Mouse (Mus musculus) lung, adult 2 months (tissue): ENCODE results near the gene Sept12. TPM values are rescaled to one million over a fixed set of nuclear protein-coding genes. Genes with fewer than 3 reads are reported as not detected.

Experiments
- DNase-seq: peaks from one replicate; pipeline ENCODE4 v3.0.0; 2022
- H3K4me1 ChIP-seq: fragments of 200-500 bp; 2 replicates; pipeline ENCODE4 v1.6.1; 2011; ENCODE audit warnings: low read length; ENCODE audit not compliant: control insufficient read depth, insufficient read depth
- H3K4me3 ChIP-seq: fragments of 200-500 bp; replicated peaks from 2 replicates; pipeline ENCODE3; 2011; ENCODE audit warnings: low read depth, mild to moderate bottlenecking, control low read depth, low read length; ENCODE audit errors: extremely low read depth
- CTCF ChIP-seq: fragments of 200-500 bp; IDR thresholded peaks from 2 replicates; pipeline ENCODE4 v1.5.1; 2011; ENCODE audit warnings: mild to moderate bottlenecking, low read length, control low read depth; ENCODE audit not compliant: insufficient read depth
- POLR2A ChIP-seq: fragments of 200-500 bp; IDR thresholded peaks from 2 replicates; pipeline ENCODE4 v1.6.1; 2011; ENCODE audit warnings: low read depth, mild to moderate bottlenecking, control low read depth, low read length, borderline replicate concordance; ENCODE audit errors: extremely low read depth
- WGBS: fragments of 180-500 bp; shearing (Covaris S2); methylation state at CpG from one replicate; pipeline ENCODE4 v1.1.7; 2018; 5-methylcytosine and 5-hydroxymethylcytosine counted together
- polyA plus RNA-seq: library from polyadenylated mRNA; depleted of rRNA; stranded (reverse); fragments of >200 nt; gene quantifications from 2 replicates; pipeline ENCODE4 v1.2.3, GENCODE M21; 2012

Sept12 gene
- polyA plus RNA-seq, 1 experiment: not detected

GRCm38 (mm10) chr16:4978275-4979051, 19.2 kb downstream of the Sept12 start:
- Histone ChIP-seq H3K4me1 (0 out of 2 replicates have a peak, but pooled peaks cover 2% of the 10 kb centered on the region), H3K4me3 (no peak overlapping the region)
- WGBS: 50% methylated on average over 5 of the region's 5 CpGs
- peak; percentile 43 for DNase-seq
- TF ChIP-seq CTCF: no peak
- TF ChIP-seq POLR2A: no peak

- Histone ChIP-seq H3K4me3 (no peak overlapping the region), H3K4me1 (peaks cover 7% of the 10 kb centered on the region; the same call in 1 of the 2 replicates)
- DNase-seq: no peak
- TF ChIP-seq POLR2A: no peak
- no peak for TF ChIP-seq CTCF
- 51% methylated on average over 2 of the region's 2 CpGs for WGBS
Observed at GRCm38 (mm10) chr16:4976180-4976579, 21.5 kb downstream of the Sept12 start.

- Histone ChIP-seq H3K4me3 (no peak overlapping the region), H3K4me1 (peaks cover 7% of the 10 kb centered on the region; the same call in 1 of the 2 replicates)
- no peak for DNase-seq
- no peak for TF ChIP-seq POLR2A
- no peak for TF ChIP-seq CTCF
- 90% methylated on average over 5 of the region's 5 CpGs for WGBS
Observed at GRCm38 (mm10) chr16:4974521-4974920, 23.1 kb downstream of the Sept12 start.

GRCm38 (mm10) chr16:4971626-4972025, 26.0 kb downstream of the Sept12 start:
- 51% methylated on average over 4 of the region's 4 CpGs for WGBS
- DNase-seq: peak; percentile 17
- peak; percentile 62; the same call in 1 of the 2 replicates for TF ChIP-seq POLR2A
- no peak for TF ChIP-seq CTCF

GRCm38 (mm10) chr16:4969055-4969843, 28.4 kb downstream of the Sept12 start:
- H3K4me1 ChIP-seq: peaks cover 16% of the 10 kb centered on the region
- DNase-seq: no peak
- WGBS: 61% methylated on average over 5 of the region's 5 CpGs
- no peak overlapping the region for H3K4me3 ChIP-seq
- TF ChIP-seq POLR2A (no peak), CTCF (no peak)

More at GRCm38 (mm10) chr16:4971626-4972025, 26.0 kb downstream of the Sept12 start:
- Histone ChIP-seq H3K4me1 (peaks cover 13% of the 10 kb centered on the region), H3K4me3 (no peak overlapping the region)

DNA sequence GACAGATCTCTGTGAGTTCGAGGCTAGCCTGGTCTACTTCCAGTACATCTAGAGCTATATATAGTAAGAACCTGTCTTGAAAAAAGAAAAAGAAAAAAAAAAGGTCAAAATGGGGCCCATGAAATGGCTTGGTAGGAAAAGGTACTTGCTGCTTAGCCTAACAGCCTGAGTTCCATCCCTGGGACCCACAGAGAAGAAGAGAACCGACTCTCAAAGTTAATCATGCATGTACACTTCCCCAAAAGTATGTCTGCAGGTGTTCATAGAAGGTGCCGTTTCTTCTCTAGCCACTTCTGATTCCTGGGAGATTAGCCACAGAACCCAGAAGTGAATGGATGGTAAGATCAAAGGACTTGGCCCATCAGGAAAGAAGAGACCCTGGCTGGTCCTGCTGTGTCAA, 29.2 kb downstream of the Sept12 start:
- H3K4me3 ChIP-seq: no peak overlapping the region
- no peak for DNase-seq
- peaks cover 16% of the 10 kb centered on the region for H3K4me1 ChIP-seq
- TF ChIP-seq POLR2A (no peak), CTCF (no peak)
- 77% methylated on average over 3 of the region's 3 CpGs for WGBS

GRCm38 (mm10) chr16:4965392-4966129, 32.1 kb downstream of the Sept12 start:
- Histone ChIP-seq H3K4me3 (no peak overlapping the region), H3K4me1 (peaks cover 11% of the 10 kb centered on the region)
- no peak for DNase-seq
- TF ChIP-seq POLR2A: no peak
- no peak for TF ChIP-seq CTCF
- WGBS: 88% methylated on average over 8 of the region's 8 CpGs

GRCm38 (mm10) chr16:4964731-4965391, 32.8 kb downstream of the Sept12 start:
- peaks cover 11% of the 10 kb centered on the region for H3K4me1 ChIP-seq

More at GRCm38 (mm10) chr16:4964731-4965391, 32.8 kb downstream of the Sept12 start:
- TF ChIP-seq POLR2A: no peak
- no peak for TF ChIP-seq CTCF
- H3K4me3 ChIP-seq: peak overlapping the region; percentile 90
- DNase-seq: no peak
- WGBS: 14% methylated on average over 13 of the region's 13 CpGs
